Mouse (Mus musculus) kidney, embryonic 15.5 days (tissue): Measurements from ENCODE around the gene Mup1. TPM values are rescaled to one million over a fixed set of nuclear protein-coding genes. Genes with fewer than 3 reads are reported as not detected.
"Not testable (repeated sequence)": the region's sequence is repeated elsewhere in the genome, so short reads cannot be mapped to it uniquely, and the experiment has no call there.

Source experiments
- ATAC-seq: fragments of 200-750 bp; cut with Nextera tagmentation; replicated peaks from 2 replicates; pipeline ENCODE4 v1.8.0; 2017; ENCODE audit warnings: moderate TSS enrichment; ENCODE audit not compliant: low FRiP score
- H3K27ac ChIP-seq: fragments of 300-500 bp; sonication (generic); 2 replicates; pipeline ENCODE4 v1.5.1; 2015; ENCODE audit warnings: mild to moderate bottlenecking, inconsistent platforms
- H3K27me3 ChIP-seq: fragments of 300-500 bp; sonication (generic); 2 replicates; pipeline ENCODE4 v1.6.1; 2015; ENCODE audit warnings: inconsistent platforms
- H3K36me3 ChIP-seq: fragments of 300-500 bp; sonication (generic); 2 replicates; pipeline ENCODE4 v1.6.1; 2015; ENCODE audit warnings: inconsistent platforms
- H3K4me1 ChIP-seq: fragments of 300-500 bp; sonication (generic); 2 replicates; pipeline ENCODE4 v1.6.1; 2015; ENCODE audit warnings: inconsistent platforms
- H3K4me2 ChIP-seq: fragments of 300-500 bp; sonication (generic); 2 replicates; pipeline ENCODE4 v1.6.1; 2015; ENCODE audit warnings: moderate library complexity, mild to moderate bottlenecking, inconsistent platforms
- H3K4me3 ChIP-seq: fragments of 300-500 bp; sonication (generic); replicated peaks from 2 replicates; pipeline ENCODE4 v1.5.1; 2015; ENCODE audit warnings: mild to moderate bottlenecking, inconsistent platforms
- H3K9ac ChIP-seq: fragments of 300-500 bp; sonication (generic); 2 replicates; pipeline ENCODE4 v1.6.1; 2015; ENCODE audit warnings: mild to moderate bottlenecking, inconsistent platforms
- H3K9me3 ChIP-seq: fragments of 300-500 bp; sonication (generic); replicated peaks from 2 replicates; pipeline ENCODE4 v1.6.1; 2016; ENCODE audit warnings: inconsistent platforms
- WGBS: fragments of 180-500 bp; shearing (Covaris S2); methylation state at CpG from one replicate; pipeline ENCODE4 v1.1.7; 2015; ENCODE audit warnings: mixed read lengths; 5-methylcytosine and 5-hydroxymethylcytosine counted together
- polyA plus RNA-seq: library from polyadenylated mRNA; unstranded; fragments of >200 nt; fragmentation: Nextera tagmentation; extraction: Ambion mirVana; gene quantifications from 2 replicates; pipeline ENCODE4 v1.2.1, GENCODE M21; 2015

Gene Mup1
- polyA plus RNA-seq = not detected in 2 replicates

GRCm38 (mm10) chr4:60501860-60502259 is at the start of gene Mup1:
Mup1 (minus strand) TSS chr4:60501960.
- WGBS = 85% methylated on average over 2 of the region's 4 CpGs
- not testable (repeated sequence) for H3K4me2 ChIP-seq, H3K27ac ChIP-seq, H3K27me3 ChIP-seq, H3K4me3 ChIP-seq, H3K9ac ChIP-seq, ATAC-seq, H3K9me3 ChIP-seq, H3K36me3 ChIP-seq, H3K4me1 ChIP-seq

Other genes with a start within 250 kb of the Mup1 start
- not detected in 2 replicates for gene Mup9, start 80.0 kb downstream of the Mup1 start, polyA plus RNA-seq
- not detected in 2 replicates for gene Mup10, start 80.2 kb upstream of the Mup1 start, polyA plus RNA-seq
- gene Mup11, start 160.5 kb upstream of the Mup1 start, polyA plus RNA-seq = not detected in 2 replicates
- not detected in 2 replicates for gene Mup12, start 239.4 kb upstream of the Mup1 start, polyA plus RNA-seq